Mouse (Mus musculus) limb, embryonic 10.5 days (tissue): ENCODE measurements at regions not wholly inside any gene's neighbourhood (a gene's known extent, or its start where the extent isn't known, plus 50 kb on each side); places are given as distances from the start of the nearest gene placed in this dataset.
"Not testable (repeated sequence)": the region's sequence is repeated elsewhere in the genome, so short reads cannot be mapped to it uniquely, and the experiment has no call there.

ENCODE experiments used
- DNase-seq: peaks from one replicate; pipeline ENCODE4 v3.0.0-alpha.2; 2017; ENCODE audit warnings: low spot score
- H3K27ac ChIP-seq: fragments of 300-500 bp; sonication (generic); 2 replicates; pipeline ENCODE4 v1.5.1; 2016; ENCODE audit warnings: mild to moderate bottlenecking
- H3K27me3 ChIP-seq: fragments of 300-500 bp; sonication (generic); 2 replicates; pipeline ENCODE4 v1.6.1; 2016; ENCODE audit warnings: low read depth, mild to moderate bottlenecking; ENCODE audit not compliant: poor library complexity, severe bottlenecking
- H3K36me3 ChIP-seq: fragments of 300-500 bp; sonication (generic); 2 replicates; pipeline ENCODE4 v1.6.1; 2016; ENCODE audit warnings: mild to moderate bottlenecking, moderate library complexity
- H3K4me1 ChIP-seq: fragments of 300-500 bp; sonication (generic); 2 replicates; pipeline ENCODE4 v1.6.1; 2016
- H3K4me3 ChIP-seq: fragments of 300-500 bp; sonication (generic); 2 replicates; pipeline ENCODE4 v1.5.1; 2016; ENCODE audit warnings: mild to moderate bottlenecking, moderate library complexity
- H3K9me3 ChIP-seq: fragments of 300-500 bp; sonication (generic); replicated peaks from 2 replicates; pipeline ENCODE4 v1.6.1; 2016; ENCODE audit warnings: mild to moderate bottlenecking
- WGBS: fragments of 180-500 bp; shearing (Covaris S2); methylation state at CpG from one replicate; pipeline ENCODE4 v1.1.7; 2016; 5-methylcytosine and 5-hydroxymethylcytosine counted together

- no peak for DNase-seq
- H3K27ac ChIP-seq: no peak overlapping the region
- no peaks in the 10 kb centered on the region for H3K36me3 ChIP-seq
- H3K27me3 ChIP-seq: no peaks in the 10 kb centered on the region
- H3K4me1 ChIP-seq: no peaks in the 10 kb centered on the region
- H3K4me3 ChIP-seq: no peak overlapping the region
- WGBS: 59% methylated on average over 7 of the region's 7 CpGs
- H3K9me3 ChIP-seq: no peaks in the 10 kb centered on the region
These were observed 347.6 kb upstream of the Tbc1d2b start for GRCm38 (mm10) chr9:90618154-90618553.

DNA sequence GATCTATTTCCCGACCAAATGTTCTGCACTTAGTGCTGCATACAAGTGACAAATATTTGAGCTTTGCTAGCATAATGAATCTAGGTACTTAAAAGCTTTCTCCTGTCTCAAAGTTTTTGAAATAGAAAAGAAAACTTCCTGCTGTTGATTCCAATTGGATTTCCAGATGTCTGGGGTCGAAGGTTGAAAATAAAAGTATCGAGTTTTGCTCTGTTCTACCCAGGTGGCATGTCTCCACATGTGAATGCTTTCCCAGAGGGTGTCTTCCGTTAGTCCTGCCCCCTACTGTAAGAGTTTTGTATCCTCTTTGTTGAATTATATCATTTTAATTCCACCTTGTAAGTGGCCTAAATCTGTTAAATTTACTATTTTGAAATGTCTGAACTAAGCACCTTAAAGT lies 327.3 kb upstream of the Tbc1d2b start:
- H3K36me3 ChIP-seq: no peaks in the 10 kb centered on the region
- H3K27ac ChIP-seq: no peak overlapping the region
- DNase-seq: no peak
- H3K9me3 ChIP-seq: no peaks in the 10 kb centered on the region
- H3K4me3 ChIP-seq: no peak overlapping the region
- 62% methylated on average over 4 of the region's 4 CpGs for WGBS
- no peaks in the 10 kb centered on the region for H3K4me1 ChIP-seq
- no peaks in the 10 kb centered on the region for H3K27me3 ChIP-seq

DNA sequence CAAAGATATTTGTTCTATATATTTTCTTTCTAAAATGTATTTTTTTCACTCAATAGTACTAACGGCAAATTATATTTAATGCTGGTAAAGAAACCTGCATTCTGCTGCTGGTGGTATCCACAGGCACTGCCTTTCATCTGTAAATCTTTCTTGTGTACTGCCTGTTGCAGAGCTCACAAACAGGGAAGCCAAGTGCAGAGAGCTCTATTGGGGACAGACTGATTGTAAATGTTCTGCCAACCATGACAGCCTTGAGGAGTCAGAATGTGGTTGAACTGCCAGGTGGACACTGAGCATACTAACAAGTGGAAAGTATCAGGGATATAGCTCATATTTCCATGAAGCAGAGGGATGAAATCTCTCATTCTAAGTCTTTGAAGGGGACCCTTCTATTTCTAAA lies 286.1 kb upstream of the Tbc1d2b start:
- no peak overlapping the region for H3K4me3 ChIP-seq
- WGBS: 94% methylated on average over 1 of the region's 1 CpGs
- H3K36me3 ChIP-seq: no peaks in the 10 kb centered on the region
- no peak for DNase-seq
- no peaks in the 10 kb centered on the region for H3K4me1 ChIP-seq
- no peaks in the 10 kb centered on the region for H3K9me3 ChIP-seq
- H3K27me3 ChIP-seq: no peaks in the 10 kb centered on the region
- H3K27ac ChIP-seq: no peak overlapping the region

GRCm38 (mm10) chr9:90556216-90556615 lies 285.6 kb upstream of the Tbc1d2b start:
- WGBS: 80% methylated on average over 3 of the region's 3 CpGs
- no peak for DNase-seq
- no peak overlapping the region for H3K27ac ChIP-seq
- H3K27me3 ChIP-seq: no peaks in the 10 kb centered on the region
- H3K36me3 ChIP-seq: no peaks in the 10 kb centered on the region
- H3K4me3 ChIP-seq: no peak overlapping the region
- no peaks in the 10 kb centered on the region for H3K4me1 ChIP-seq
- no peaks in the 10 kb centered on the region for H3K9me3 ChIP-seq

DNA sequence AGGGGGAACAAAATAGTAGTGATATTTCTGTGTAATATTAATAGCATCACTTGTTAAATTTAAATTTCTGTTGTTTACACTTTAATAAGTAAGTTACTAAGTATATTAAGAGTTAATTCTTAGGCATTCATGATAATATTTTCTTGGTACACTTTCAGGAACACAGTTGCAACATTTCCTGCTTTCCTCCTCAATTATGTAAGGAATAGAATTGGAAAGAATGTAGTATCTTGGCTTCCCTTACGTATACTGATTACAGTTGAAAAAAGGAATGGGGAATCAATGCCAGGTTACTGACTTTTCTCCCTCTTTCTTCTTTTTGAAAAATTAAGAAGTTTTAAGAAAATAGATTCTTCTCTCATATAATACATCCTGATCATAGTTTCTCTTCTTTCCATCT lies 277.3 kb upstream of the Tbc1d2b start:
- DNase-seq: no peak

DNA sequence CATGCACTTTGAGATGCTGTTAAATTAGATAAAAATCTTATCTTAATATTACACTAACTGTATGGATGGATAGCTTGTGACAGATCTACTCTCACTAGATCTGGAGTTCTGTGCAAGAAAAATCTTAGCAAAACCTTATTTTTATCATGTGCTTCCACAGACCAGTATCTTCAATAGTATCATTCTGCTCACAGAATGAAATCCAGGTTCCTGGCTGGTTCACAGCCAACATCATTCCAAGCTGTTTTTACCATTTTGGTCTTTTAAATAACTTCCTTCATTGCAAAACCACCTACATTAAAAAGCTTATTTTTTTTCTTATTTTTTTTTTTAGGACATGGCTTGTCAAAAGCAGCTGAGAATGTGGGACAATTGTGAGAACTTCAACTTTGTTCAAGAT lies 276.1 kb upstream of the Tbc1d2b start:
- Histone ChIP-seq H3K36me3 (no peaks in the 10 kb centered on the region), H3K9me3 (no peaks in the 10 kb centered on the region), H3K4me1 (no peaks in the 10 kb centered on the region), H3K27me3 (no peaks in the 10 kb centered on the region), H3K27ac (no peak overlapping the region), H3K4me3 (no peak overlapping the region)
- DNase-seq: no peak

More for the DNA sequence above, 277.3 kb upstream of the Tbc1d2b start:
- H3K36me3 ChIP-seq: no peaks in the 10 kb centered on the region
- no peaks in the 10 kb centered on the region for H3K27me3 ChIP-seq
- H3K27ac ChIP-seq: no peak overlapping the region
- H3K4me3 ChIP-seq: no peak overlapping the region
- H3K9me3 ChIP-seq: no peaks in the 10 kb centered on the region
- H3K4me1 ChIP-seq: no peaks in the 10 kb centered on the region
- 95% methylated on average over 1 of the region's 1 CpGs for WGBS

- H3K36me3 ChIP-seq, H3K27ac ChIP-seq, H3K9me3 ChIP-seq, DNase-seq, H3K4me3 ChIP-seq, H3K4me1 ChIP-seq, H3K27me3 ChIP-seq: not testable (repeated sequence)
- WGBS: 81% methylated on average over 8 of the region's 8 CpGs
These were observed 267.1 kb upstream of the Tbc1d2b start for GRCm38 (mm10) chr9:90537683-90538082.

- Histone ChIP-seq H3K36me3 (no peaks in the 10 kb centered on the region), H3K9me3 (no peaks in the 10 kb centered on the region), H3K4me3 (no peak overlapping the region), H3K27me3 (no peaks in the 10 kb centered on the region), H3K27ac (no peak overlapping the region), H3K4me1 (no peaks in the 10 kb centered on the region)
- DNase-seq: no peak
These were observed 262.8 kb upstream of the Tbc1d2b start for GRCm38 (mm10) chr9:90533372-90533771.

DNA sequence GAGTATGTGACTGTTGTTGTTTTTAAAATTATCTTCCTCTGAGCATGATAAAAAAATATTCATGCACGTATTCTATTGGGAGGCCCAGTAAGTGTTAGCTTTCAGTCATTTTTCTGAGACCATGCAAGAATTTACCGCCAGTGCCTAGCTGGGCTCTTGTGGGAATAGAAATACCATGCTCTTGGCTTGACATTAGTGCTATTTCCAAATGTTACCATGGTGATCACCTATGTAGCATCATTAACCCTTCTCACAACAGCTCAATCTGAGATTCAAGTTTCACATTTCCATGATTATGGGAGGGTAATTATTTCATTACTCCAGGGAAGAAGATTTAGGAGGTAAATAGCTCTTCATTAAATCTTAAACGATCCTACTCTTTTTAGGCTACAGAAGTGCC lies 250.6 kb upstream of the Tbc1d2b start:
- no peak overlapping the region for H3K4me3 ChIP-seq
- H3K27me3 ChIP-seq: no peaks in the 10 kb centered on the region
- 93% methylated on average over 3 of the region's 3 CpGs for WGBS

GRCm38 (mm10) chr9:90494888-90495287 lies 224.3 kb upstream of the Tbc1d2b start:
- Histone ChIP-seq H3K4me1 (no peaks in the 10 kb centered on the region), H3K27ac (no peak overlapping the region), H3K4me3 (no peak overlapping the region), H3K27me3 (no peaks in the 10 kb centered on the region), H3K36me3 (no peaks in the 10 kb centered on the region), H3K9me3 (no peaks in the 10 kb centered on the region)
- WGBS: 71% methylated on average over 1 of the region's 1 CpGs
- DNase-seq: no peak

More for the DNA sequence above, 250.6 kb upstream of the Tbc1d2b start:
- no peak overlapping the region for H3K27ac ChIP-seq
- no peak for DNase-seq
- no peaks in the 10 kb centered on the region for H3K36me3 ChIP-seq
- H3K9me3 ChIP-seq: no peaks in the 10 kb centered on the region
- no peaks in the 10 kb centered on the region for H3K4me1 ChIP-seq

DNA sequence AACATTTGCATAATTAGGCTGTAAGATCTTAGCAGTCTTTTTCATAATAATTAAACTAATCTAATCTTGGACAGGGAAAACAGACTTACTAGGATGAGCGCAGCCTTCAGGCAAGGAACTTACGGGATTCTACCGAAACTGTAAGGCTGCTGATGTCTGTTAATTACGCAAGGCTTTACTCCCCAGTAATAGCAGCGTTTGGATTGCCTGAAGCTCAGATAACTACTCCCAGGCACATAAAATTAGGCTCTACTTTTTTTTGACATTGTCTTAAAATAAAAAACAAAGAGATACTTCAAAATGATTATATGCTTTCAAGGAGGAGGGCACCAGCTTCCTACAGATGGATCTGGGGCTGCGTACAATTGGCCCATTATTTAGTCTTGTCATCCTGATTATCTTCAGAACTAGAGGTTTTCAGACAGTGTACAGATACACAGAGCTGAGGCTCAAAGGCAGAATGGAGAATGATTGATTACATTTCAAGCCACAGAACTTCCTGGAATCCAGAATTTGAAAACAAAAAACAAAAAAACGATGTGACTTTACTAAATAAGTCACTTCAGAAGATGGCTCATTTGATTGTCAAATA lies 220.1 kb upstream of the Tbc1d2b start:
- DNase-seq: no peak

DNA sequence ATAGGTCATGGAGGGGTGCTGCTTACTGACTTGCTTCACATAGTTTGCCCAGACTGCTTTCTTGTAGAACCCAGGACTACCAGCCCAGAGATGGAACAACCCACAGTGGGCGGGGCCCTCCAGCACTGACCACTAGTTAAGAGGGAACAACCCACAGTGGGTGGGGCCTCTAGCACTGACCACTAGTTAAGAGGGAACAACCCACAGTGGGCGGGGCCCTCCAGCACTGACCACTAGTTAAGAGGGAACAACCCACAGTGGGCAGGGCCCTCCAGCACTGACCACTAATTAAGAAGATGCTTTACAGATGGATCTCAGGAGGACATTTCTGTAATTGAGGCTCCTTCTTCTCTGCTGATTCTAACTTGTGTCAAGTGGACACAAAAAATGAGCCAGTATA lies 180.0 kb upstream of the Tbc1d2b start:
- 82% methylated on average over 2 of the region's 2 CpGs for WGBS

More for the DNA sequence above, 220.1 kb upstream of the Tbc1d2b start:
- Histone ChIP-seq H3K36me3 (no peaks in the 10 kb centered on the region), H3K27me3 (no peaks in the 10 kb centered on the region), H3K4me3 (no peak overlapping the region), H3K4me1 (no peaks in the 10 kb centered on the region), H3K9me3 (no peaks in the 10 kb centered on the region), H3K27ac (no peak overlapping the region)
- 80% methylated on average over 7 of the region's 7 CpGs for WGBS

GRCm38 (mm10) chr9:90446957-90447356 lies 176.4 kb upstream of the Tbc1d2b start:
- Histone ChIP-seq H3K9me3 (no peaks in the 10 kb centered on the region), H3K27ac (no peak overlapping the region), H3K4me1 (no peaks in the 10 kb centered on the region), H3K36me3 (no peaks in the 10 kb centered on the region), H3K27me3 (no peaks in the 10 kb centered on the region), H3K4me3 (no peak overlapping the region)
- no peak for DNase-seq
- WGBS: 17% methylated on average over 4 of the region's 4 CpGs

More for the DNA sequence above, 180.0 kb upstream of the Tbc1d2b start:
- Histone ChIP-seq H3K27ac (no peak overlapping the region), H3K4me1 (no peaks in the 10 kb centered on the region), H3K4me3 (no peak overlapping the region), H3K9me3 (no peaks in the 10 kb centered on the region), H3K27me3 (no peaks in the 10 kb centered on the region), H3K36me3 (no peaks in the 10 kb centered on the region)
- DNase-seq: no peak

DNA sequence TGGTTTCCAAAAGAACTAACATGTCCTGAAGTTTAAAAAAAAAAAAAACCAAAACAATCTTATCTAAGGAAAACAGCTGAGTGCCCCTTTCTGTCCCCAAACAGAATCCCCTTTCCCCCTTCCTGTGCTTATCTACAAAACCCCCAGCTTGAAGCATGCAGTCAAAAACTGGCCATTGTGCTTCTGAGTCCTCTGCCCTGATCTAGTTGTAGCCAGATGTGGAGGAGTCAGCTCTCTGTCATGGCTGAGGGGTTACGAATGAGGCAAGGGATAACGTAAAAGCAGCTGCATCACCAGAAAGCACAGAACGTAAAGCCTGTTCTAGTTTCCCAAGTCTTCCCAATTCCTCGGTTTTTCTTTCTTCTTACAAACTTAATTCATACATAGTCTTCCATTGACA lies 164.3 kb upstream of the Tbc1d2b start:
- Histone ChIP-seq H3K36me3 (no peaks in the 10 kb centered on the region), H3K27ac (no peak overlapping the region), H3K4me3 (no peak overlapping the region), H3K4me1 (no peaks in the 10 kb centered on the region), H3K9me3 (no peaks in the 10 kb centered on the region), H3K27me3 (peaks cover 2% of the 10 kb centered on the region; the same call in 1 of the 2 replicates)
- DNase-seq: no peak
- 77% methylated on average over 4 of the region's 4 CpGs for WGBS
